Mouse (Mus musculus) cerebellum, adult 2 months (tissue): ENCODE results near the gene Sgsm3.

Experiments used
- CTCF ChIP-seq: fragments of 200-500 bp; IDR thresholded peaks from 2 replicates; pipeline ENCODE4 v1.5.1; 2011; ENCODE audit warnings: low read depth, mild to moderate bottlenecking, control low read depth, low read length, moderate library complexity, borderline replicate concordance; ENCODE audit not compliant: insufficient read depth
- POLR2A ChIP-seq: fragments of 200-500 bp; IDR thresholded peaks from 2 replicates; pipeline ENCODE4 v1.6.1; 2011; ENCODE audit warnings: low read length, control low read depth, borderline replicate concordance; ENCODE audit not compliant: insufficient read depth

DNA sequence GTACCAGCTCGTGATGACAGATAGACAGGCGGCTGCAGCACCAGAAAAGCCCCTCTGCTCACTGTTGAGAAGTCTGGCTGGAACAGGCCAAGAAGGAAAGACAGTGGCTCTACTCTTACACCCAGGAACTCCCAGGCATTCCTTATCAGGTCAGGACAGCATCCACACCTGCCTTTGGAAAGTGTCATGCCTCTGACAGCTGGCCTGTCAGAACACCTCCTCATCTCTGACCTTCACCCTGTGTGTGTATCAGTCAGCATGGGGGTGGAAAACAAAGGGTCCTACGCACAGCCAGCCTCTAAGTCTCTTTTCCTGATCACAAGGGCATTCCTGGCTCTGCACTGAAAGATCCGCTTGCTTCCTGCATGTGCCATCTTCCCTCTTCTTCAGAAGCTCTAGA lies 64.2 kb downstream of the Sgsm3 start:
- TF ChIP-seq POLR2A = no peak
- TF ChIP-seq CTCF = no peak
